Mouse (Mus musculus) CD8-positive naive resting alpha-beta T cell, adult 2 months (primary cell): ENCODE measurements around the gene Anks1.
A peak's percentile ranks its signal among the peaks of the same experiment; 100 is the strongest.
"Not testable (repeated sequence)": the region's sequence is repeated elsewhere in the genome, so short reads cannot be mapped to it uniquely, and the experiment has no call there.

Source experiments
- DNase-seq, 2 experiments: peaks; one replicate each; pipeline ENCODE4 v3.0.0; 2022; ENCODE audit warnings: low read depth in 2 of 2, low spot score in 2 of 2

The Anks1 gene

GRCm38 (mm10) chr17:27965292-27965691 is 56.2 kb downstream of the Anks1 start:
- no peak for DNase-seq

- DNase-seq, result no peak
These were observed 57.0 kb downstream of the Anks1 start for GRCm38 (mm10) chr17:27966056-27966455.

- DNase-seq, result no peak
These were observed 57.5 kb downstream of the Anks1 start for GRCm38 (mm10) chr17:27966508-27967021.

- no peak for DNase-seq
These were observed 58.4 kb downstream of the Anks1 start for GRCm38 (mm10) chr17:27967529-27967928.

GRCm38 (mm10) chr17:27968033-27968750 is 59.1 kb downstream of the Anks1 start:
- no peak for DNase-seq

GRCm38 (mm10) chr17:27968903-27969302 is 59.8 kb downstream of the Anks1 start:
- DNase-seq, result no peak

GRCm38 (mm10) chr17:27969365-27969764 is 60.3 kb downstream of the Anks1 start:
- no peak for DNase-seq

GRCm38 (mm10) chr17:27969896-27970295 is 60.8 kb downstream of the Anks1 start:
- DNase-seq, result no peak

GRCm38 (mm10) chr17:27970305-27970704 is 61.2 kb downstream of the Anks1 start:
- DNase-seq, result no peak

- no peak for DNase-seq
These were observed 62.4 kb downstream of the Anks1 start for GRCm38 (mm10) chr17:27971496-27971895.

GRCm38 (mm10) chr17:27973337-27973736 is 64.2 kb downstream of the Anks1 start:
- no peak for DNase-seq

- DNase-seq, result no peak
These were observed 67.2 kb downstream of the Anks1 start for GRCm38 (mm10) chr17:27976266-27976665.

GRCm38 (mm10) chr17:27977008-27977636 is 68.0 kb downstream of the Anks1 start:
- no peak for DNase-seq

- no peak for DNase-seq
These were observed 71.4 kb downstream of the Anks1 start for GRCm38 (mm10) chr17:27980391-27980955.

GRCm38 (mm10) chr17:27981451-27982069 is 72.5 kb downstream of the Anks1 start:
- DNase-seq, result no peak

- DNase-seq, result not testable (repeated sequence)
These were observed 73.0 kb downstream of the Anks1 start for GRCm38 (mm10) chr17:27982070-27982457.

- DNase-seq, result no peak
These were observed 73.7 kb downstream of the Anks1 start for GRCm38 (mm10) chr17:27982712-27983266.

GRCm38 (mm10) chr17:27984421-27984820 is 75.3 kb downstream of the Anks1 start:
- no peak for DNase-seq

GRCm38 (mm10) chr17:27986106-27986505 is 77.0 kb downstream of the Anks1 start:
- DNase-seq, result no peak

GRCm38 (mm10) chr17:27989807-27990542 is 80.9 kb downstream of the Anks1 start:
- DNase-seq, result peak; percentile 83 to 87
